Mouse (Mus musculus) cerebellum, adult 18-20 months (tissue): ENCODE measurements around the gene Lima1.

Experiments
- DNase-seq, 2 experiments: peaks; one replicate each; pipeline ENCODE4 v3.0.0; 2021

Gene Lima1

GRCm38 (mm10) chr15:99731167-99731566 is 144.1 kb downstream of the Lima1 start:
- DNase-seq = no peak

- no peak for DNase-seq
These were observed 146.0 kb downstream of the Lima1 start for GRCm38 (mm10) chr15:99729056-99729783.
